Mouse (Mus musculus) small intestine, adult 2 months (tissue): Measurements from ENCODE around the gene Slc16a1. TPM values are rescaled to one million over a fixed set of nuclear protein-coding genes. Genes with fewer than 3 reads are reported as not detected.
"Not testable (repeated sequence)": the region's sequence is repeated elsewhere in the genome, so short reads cannot be mapped to it uniquely, and the experiment has no call there.

Experiments used
- H3K27ac ChIP-seq: fragments of 200-500 bp; 2 replicates; pipeline ENCODE4 v1.5.1; 2012; ENCODE audit warnings: low read depth, low read length, control low read depth, inconsistent platforms; ENCODE audit not compliant: insufficient read depth
- H3K27me3 ChIP-seq: fragments of 200-500 bp; 2 replicates; pipeline ENCODE4 v1.6.1; 2012; ENCODE audit warnings: mild to moderate bottlenecking, moderate library complexity, low read length, inconsistent platforms; ENCODE audit not compliant: control insufficient read depth, insufficient read depth
- H3K36me3 ChIP-seq: fragments of 200-500 bp; 2 replicates; pipeline ENCODE4 v1.6.1; 2012; ENCODE audit warnings: mild to moderate bottlenecking, low read length, control low read depth, inconsistent platforms; ENCODE audit not compliant: control insufficient read depth, insufficient read depth
- H3K4me1 ChIP-seq: fragments of 200-500 bp; 2 replicates; pipeline ENCODE4 v1.6.1; 2012; ENCODE audit warnings: low read length, inconsistent platforms, mixed read lengths; ENCODE audit not compliant: control insufficient read depth, insufficient read depth, insufficient read length
- H3K4me3 ChIP-seq: fragments of 200-500 bp; 2 replicates; pipeline ENCODE4 v1.5.1; 2012; ENCODE audit warnings: low read depth, mild to moderate bottlenecking, control low read depth, inconsistent platforms, low read length, moderate library complexity
- CTCF ChIP-seq: fragments of 200-500 bp; IDR thresholded peaks from 2 replicates; pipeline ENCODE4 v1.5.1; 2012; ENCODE audit warnings: low read depth, mild to moderate bottlenecking, control low read depth, inconsistent platforms, low read length, moderate library complexity, mixed read lengths; ENCODE audit not compliant: insufficient replicate concordance, insufficient read length; ENCODE audit errors: extremely low read depth
- POLR2A ChIP-seq: fragments of 200-500 bp; IDR thresholded peaks from 2 replicates; pipeline ENCODE4 v1.6.1; 2012; ENCODE audit warnings: low read depth, mild to moderate bottlenecking, control low read depth, inconsistent platforms, low read length, moderate library complexity
- WGBS: fragments of 180-500 bp; shearing (Covaris S2); methylation state at CpG from one replicate; pipeline ENCODE4 v1.1.7; 2018; 5-methylcytosine and 5-hydroxymethylcytosine counted together
- polyA plus RNA-seq: library from polyadenylated mRNA; depleted of rRNA; stranded (reverse); fragments of >200 nt; gene quantifications from 2 replicates; pipeline ENCODE4 v1.2.3, GENCODE M21; 2012

Gene Slc16a1
- polyA plus RNA-seq, 1 experiment = 17.1 TPM

DNA sequence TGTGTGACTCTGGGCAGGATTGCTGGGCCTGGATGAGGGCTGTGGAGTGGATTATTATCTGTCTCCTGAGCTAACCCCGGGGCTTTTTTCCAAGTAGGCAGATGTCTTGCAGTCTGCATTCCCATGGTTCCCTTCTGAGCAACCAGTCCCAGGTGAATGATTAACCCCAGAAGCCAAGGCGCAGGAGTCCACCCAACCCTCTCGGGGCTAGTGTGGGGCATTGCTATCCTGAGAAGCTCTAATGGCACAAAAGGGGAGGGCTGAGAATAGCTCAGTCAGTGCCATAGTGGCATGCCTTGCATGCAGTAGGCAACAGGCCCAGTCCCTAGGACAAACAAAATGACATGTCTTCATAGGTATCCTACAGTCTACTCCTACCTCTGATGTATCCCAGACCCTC lies 22.1 kb downstream of the Slc16a1 start:
- H3K36me3 ChIP-seq = peaks cover 4% of the 10 kb centered on the region
- peaks cover 37% of the 10 kb centered on the region for H3K4me1 ChIP-seq
- WGBS = 24% methylated on average over 3 of the region's 3 CpGs
- H3K27ac ChIP-seq = peak overlapping the region; percentile 87
- no peak overlapping the region for H3K4me3 ChIP-seq
- TF ChIP-seq CTCF (no peak), POLR2A (no peak)
- H3K27me3 ChIP-seq = no peaks in the 10 kb centered on the region

DNA sequence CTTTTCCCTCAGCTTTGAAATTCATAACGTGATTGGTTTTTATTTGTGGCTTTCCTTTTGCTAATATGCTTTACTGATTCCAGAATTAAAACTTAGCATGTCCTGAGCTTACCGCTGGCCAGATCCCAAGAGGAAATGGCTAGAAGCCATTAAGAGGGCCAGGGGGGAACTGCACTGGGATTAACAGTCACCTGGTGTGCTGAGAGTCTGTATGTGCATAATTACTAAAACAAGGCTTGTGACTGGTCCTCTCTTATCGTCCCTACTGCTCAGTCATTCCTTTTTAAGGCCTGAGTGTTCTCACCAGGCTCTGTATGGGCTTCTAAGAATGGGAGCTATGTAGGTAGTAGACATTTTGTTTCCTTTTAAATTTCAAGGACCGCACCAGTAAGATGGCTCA lies 23.5 kb downstream of the Slc16a1 start:
- no peak for TF ChIP-seq CTCF
- no peak for TF ChIP-seq POLR2A
- Histone ChIP-seq H3K27ac (peak overlapping the region; percentile 87), H3K4me1 (peaks cover 33% of the 10 kb centered on the region), H3K36me3 (peaks cover 3% of the 10 kb centered on the region), H3K4me3 (no peak overlapping the region), H3K27me3 (no peaks in the 10 kb centered on the region)
- 14% methylated on average over 4 of the region's 4 CpGs for WGBS

DNA sequence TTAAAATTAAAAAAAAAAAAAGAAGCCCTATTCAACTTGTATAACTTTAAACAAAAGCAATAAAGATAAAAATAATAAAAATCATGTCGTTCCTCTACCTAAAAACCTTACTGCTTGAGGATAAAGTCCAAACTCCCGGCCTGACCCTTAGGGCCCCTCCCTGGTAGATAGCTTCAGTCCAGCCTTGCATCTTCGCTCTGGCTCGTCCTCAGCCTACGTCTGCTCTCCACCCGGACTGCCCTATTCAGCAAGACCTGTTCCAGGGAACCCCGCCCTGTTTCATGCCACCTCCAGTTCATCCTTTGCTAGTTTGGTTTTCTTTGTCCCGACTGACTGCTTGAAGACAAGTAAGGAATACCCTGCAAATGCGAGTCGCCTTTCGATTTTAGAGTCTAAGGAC lies 24.5 kb downstream of the Slc16a1 start:
- Histone ChIP-seq H3K27ac (peak overlapping the region; percentile 92), H3K4me1 (peaks cover 36% of the 10 kb centered on the region), H3K36me3 (peaks cover under 1% of the 10 kb centered on the region), H3K27me3 (no peaks in the 10 kb centered on the region), H3K4me3 (no peak overlapping the region)
- no peak for TF ChIP-seq POLR2A
- no peak for TF ChIP-seq CTCF
- WGBS = 37% methylated on average over 11 of the region's 11 CpGs

DNA sequence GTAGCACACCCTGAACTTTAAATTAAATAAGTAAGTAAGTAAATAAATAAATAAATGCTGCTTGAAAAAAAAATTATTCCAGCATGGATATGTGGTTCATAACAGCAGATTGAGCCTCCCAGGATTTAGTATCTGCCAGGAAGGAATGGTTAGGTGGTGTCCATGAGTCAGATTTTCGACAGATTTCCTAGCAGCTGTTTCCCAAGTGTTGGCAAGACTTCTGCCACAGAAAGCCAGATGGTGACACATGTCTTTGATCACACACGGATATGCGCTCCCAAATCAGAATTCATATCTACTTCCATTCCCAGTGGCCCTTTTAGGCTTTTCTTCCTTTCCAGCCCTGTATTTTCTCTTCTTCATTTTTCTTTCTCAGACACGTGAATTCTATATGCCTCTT lies 28.5 kb downstream of the Slc16a1 start:
- no peak overlapping the region for H3K27ac ChIP-seq
- no peak overlapping the region for H3K4me3 ChIP-seq
- WGBS = 25% methylated on average over 4 of the region's 4 CpGs
- no peaks in the 10 kb centered on the region for H3K36me3 ChIP-seq
- TF ChIP-seq POLR2A = no peak
- no peak for TF ChIP-seq CTCF
- H3K4me1 ChIP-seq = peaks cover 44% of the 10 kb centered on the region
- H3K27me3 ChIP-seq = no peaks in the 10 kb centered on the region

DNA sequence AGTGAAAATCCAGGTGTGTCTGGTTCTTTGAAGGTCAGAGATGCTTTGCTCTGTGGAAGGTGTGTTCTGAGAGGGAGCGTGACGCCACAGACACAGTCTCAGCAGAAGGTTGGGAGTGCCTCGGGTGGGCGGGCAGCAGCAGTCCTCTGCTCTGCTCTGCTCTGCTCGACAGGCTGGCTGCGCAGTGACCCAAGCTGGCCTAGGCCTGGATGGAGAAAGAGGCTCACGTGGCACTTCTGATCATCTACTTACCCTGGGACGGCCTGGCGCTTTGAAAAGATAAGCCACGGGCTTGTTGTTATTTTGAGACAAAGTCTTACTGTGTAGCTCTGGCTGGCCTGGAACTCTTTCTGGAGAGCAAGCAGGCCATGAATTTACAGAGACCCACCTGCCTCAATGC lies 29.0 kb downstream of the Slc16a1 start:
- Histone ChIP-seq H3K4me3 (no peak overlapping the region), H3K27ac (peak overlapping the region; percentile 21; the same call in 1 of the 2 replicates), H3K27me3 (no peaks in the 10 kb centered on the region), H3K4me1 (peaks cover 46% of the 10 kb centered on the region), H3K36me3 (no peaks in the 10 kb centered on the region)
- WGBS = 37% methylated on average over 10 of the region's 10 CpGs
- TF ChIP-seq CTCF = no peak
- TF ChIP-seq POLR2A = no peak

DNA sequence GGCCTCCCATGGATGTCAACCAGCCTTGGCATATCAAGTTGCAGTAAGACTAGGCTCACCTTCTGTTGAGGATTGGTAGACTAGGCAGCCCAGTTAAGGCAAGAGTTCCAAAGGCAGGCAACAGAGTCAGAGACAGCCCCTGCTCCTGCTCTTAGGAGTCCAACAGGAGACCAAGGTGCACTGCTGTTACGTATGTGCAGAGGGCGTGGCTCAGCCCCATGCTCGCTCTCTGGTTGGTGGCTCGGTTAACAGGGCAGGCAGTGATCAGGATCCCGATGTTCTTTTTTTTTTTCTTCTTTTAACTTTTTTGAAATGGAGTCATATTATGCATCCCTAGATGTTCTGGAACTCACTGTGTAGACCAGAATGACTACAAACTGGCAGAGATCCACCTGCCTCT lies 30.5 kb downstream of the Slc16a1 start:
- H3K27me3 ChIP-seq = no peaks in the 10 kb centered on the region
- no peaks in the 10 kb centered on the region for H3K36me3 ChIP-seq
- TF ChIP-seq POLR2A = no peak
- TF ChIP-seq CTCF = no peak
- 0 out of 2 replicates have a peak overlapping the region, but pooled peaks have one; percentile 51 for H3K27ac ChIP-seq
- no peak overlapping the region for H3K4me3 ChIP-seq
- 41% methylated on average over 5 of the region's 5 CpGs for WGBS
- peaks cover 40% of the 10 kb centered on the region for H3K4me1 ChIP-seq

DNA sequence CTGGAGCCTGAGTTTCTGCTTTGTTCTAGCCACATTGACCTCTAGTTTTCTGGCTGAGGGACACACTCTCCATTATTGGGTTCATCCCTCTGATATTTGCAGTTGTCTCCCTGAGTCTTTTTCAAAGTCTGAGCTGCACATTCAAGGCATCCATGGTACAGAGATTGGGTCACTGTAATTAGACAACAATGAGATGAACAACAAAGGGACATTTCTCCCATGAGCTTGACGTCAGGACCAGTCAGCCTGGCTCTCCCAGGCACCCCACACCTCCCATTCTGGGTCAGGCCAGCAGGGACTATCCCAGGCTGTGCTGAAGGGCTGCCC lies 31.4 kb downstream of the Slc16a1 start:
- Histone ChIP-seq H3K4me3 (no peak overlapping the region), H3K27me3 (no peaks in the 10 kb centered on the region), H3K27ac (peak overlapping the region; percentile 92), H3K4me1 (peaks cover 33% of the 10 kb centered on the region), H3K36me3 (no peaks in the 10 kb centered on the region)
- WGBS = 51% methylated on average over 1 of the region's 1 CpGs
- TF ChIP-seq CTCF = no peak
- TF ChIP-seq POLR2A = no peak

DNA sequence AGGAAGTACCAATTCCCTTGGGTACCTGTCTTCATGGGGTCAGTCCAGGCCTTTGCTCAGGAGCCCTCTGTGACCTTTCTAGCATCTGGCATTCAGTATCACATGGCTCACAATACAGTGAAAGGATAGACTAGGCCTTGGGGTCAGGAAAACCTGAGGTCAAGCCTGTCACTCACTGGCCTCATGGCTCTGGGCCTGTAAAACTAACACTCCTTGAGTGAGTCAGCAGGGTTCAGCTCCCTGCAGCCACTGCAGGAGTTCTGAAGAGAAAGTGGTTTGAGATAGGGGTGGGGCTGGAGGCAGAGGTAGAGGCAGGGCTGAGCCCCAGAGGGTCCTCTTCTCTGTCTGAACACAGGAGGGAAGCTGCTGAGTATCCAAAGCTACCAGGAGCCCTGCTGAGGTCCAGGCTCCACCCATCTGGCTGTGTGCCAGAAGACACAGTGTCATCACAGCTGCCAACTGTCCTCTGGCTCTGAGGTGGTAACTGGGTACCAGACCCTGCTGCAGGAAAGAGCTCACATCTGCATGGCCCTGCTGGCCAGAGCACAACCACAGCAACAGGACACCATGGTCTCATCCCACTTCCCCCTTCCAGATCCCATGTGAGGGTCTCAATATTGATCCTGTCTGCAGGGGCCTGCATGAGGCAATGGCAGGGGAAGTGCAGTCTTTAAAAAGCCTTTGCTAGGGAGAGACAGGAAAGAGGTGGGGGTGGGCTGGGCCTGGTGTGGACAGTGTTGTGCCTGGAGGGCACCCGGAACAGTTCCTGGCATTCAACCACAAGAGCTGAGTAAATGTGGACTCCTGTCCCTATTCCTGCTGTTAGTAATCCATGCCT lies 31.9 kb downstream of the Slc16a1 start:
- not testable (repeated sequence) for H3K27me3 ChIP-seq, H3K36me3 ChIP-seq, H3K4me3 ChIP-seq
- Histone ChIP-seq H3K27ac (peak overlapping the region; percentile 92), H3K4me1 (peaks cover 34% of the 10 kb centered on the region)
- WGBS = 16% methylated on average over 1 of the region's 1 CpGs
